Mouse (Mus musculus) ovary, postnatal 10 days (tissue): Measurements from ENCODE around the gene Far2.

Source experiments
- DNase-seq: peaks from one replicate; pipeline ENCODE4 v3.0.0; 2022; ENCODE audit warnings: low spot score

The Far2 gene

DNA sequence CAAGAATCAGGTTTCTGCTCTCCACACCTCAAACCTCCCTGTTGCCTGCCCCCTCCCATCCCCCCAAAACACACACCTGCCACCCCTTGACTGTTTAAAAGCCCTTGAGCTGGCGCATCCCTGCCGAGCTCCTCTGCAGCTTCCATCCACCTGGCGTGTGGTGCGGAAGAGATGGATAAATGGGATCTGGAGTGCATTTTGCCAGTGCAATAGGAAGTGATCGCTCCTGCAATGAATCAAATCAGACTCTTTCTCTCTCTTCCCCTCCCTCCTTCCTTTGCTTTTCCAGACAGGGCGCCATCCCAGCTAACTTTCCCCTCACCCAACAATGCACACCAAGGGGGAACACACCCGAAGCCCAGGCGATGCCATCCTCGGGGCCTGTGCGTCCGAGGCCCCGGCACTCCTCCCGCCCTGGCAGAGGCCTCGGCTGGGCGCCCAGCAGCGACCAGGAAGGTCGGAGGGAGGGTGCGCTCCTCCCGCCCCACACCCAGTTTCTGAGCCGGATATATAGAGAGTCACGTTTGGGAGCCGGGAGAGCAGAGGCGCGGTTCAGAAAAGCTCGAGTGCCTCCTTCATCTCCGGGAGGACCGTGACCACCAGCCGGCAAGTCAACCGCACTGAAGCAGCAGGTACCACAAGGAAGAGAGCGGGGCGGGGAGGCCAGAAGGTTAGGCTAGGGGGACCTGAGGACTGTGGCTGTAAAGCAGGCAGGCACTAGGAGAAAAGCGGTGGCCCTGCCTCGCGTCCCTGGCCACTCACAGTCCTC lies at the start of gene Far2:
TSS of gene Far2 (plus strand) at position 379 of the 769 bp plus-strand sequence.
- no peak for DNase-seq

GRCm38 (mm10) chr6:148000483-148000882 lies 46.6 kb upstream of the Far2 start:
- no peak for DNase-seq

DNA sequence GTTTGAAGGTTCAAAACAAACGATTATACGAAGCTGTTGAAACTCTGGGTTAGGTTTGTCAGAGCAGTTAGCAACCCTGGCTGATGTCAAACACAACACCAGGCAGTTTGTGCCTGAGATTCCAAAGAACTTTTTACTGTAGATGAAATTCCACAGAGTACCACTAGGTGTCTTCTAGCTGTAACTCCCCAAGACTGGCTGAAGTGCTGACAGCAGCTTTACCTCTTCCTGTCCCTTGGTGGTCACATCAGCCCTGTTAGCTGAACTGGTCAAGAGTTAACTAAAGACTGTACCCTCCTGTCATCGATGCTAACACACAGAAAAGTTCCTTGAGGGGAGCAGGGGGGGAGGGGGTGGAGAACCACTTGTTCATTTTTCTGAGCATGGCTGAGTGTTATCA lies 46.0 kb upstream of the Far2 start:
- DNase-seq: no peak

GRCm38 (mm10) chr6:148006118-148006837 lies 40.8 kb upstream of the Far2 start:
- no peak for DNase-seq

GRCm38 (mm10) chr6:148040759-148041158 lies 6.3 kb upstream of the Far2 start:
- DNase-seq: no peak

DNA sequence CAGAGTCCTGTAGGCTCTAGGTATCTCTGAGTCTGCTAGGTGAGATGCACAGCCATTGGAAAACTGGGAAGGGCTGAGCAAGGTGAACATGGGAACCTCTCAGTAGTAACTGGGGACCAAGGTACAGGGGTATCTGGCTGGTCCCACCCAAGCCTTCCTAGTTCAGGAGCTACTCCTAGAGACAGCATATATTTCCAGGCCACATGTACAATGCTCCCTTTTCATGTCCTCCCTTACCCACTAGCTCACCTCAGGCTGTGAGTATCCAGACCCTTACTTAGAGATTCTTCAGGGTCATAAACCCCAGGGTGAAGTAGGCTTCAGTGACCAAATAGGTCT lies 560 bp downstream of the Far2 start:
- no peak for DNase-seq

DNA sequence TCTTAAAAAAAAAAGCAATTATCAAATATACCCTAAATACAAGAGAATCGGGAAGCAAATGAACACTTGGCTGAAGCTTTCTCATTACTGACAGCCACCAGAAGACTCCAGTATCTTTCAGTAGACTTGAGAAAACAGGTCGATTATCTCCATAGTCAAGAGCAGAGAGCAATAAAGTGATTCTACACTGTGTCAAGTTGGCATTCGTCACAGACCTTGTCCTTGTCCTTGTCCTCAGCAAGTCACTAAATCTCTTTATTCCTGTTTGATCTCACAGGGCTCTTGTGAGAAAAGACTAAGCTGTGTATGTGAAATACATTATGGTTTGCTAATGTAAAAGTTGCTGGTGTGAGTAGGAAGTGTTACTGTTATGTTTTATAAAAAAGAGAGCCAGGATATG lies 16.1 kb downstream of the Far2 start:
- DNase-seq: no peak

- DNase-seq: no peak
Observed at GRCm38 (mm10) chr6:148066267-148066666, 19.2 kb downstream of the Far2 start.

DNA sequence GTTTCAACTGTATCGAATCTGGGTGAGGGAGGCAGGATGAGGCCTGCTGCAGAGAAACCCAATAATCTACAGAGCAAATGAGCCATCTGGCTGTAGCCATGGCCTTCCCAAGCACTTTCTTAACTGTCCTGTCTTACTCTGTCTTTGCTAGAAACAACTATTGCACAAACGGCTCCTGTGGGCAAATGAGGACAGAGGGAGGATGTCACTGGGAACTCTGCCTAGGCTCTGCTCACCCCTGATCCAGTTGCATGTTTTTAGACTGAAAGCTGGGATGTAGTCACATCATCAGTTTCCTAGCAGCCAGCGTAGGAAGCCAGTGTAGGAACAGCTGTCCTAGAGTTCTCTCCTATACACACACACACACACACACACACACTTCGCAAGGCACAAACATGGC lies 21.7 kb downstream of the Far2 start:
- no peak for DNase-seq

DNA sequence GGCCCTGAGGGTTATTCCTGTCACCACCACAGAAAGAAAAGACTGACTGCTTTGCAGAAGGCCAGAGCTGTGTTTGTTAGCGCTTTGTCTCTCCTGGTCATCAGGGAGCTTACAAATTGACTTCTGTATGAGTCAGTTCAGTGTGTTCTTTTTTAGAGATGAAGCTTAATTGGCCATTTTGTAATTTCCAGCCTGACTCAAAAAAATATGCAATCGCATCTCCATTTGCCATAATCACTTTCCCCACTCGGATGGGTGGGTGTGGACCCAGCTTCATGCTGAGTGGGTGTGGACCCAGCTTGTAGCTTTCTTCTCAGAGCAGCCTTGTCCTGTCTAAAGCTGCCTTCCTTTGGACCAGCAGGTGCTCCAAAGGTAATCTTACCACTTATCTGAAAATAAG lies 26.5 kb downstream of the Far2 start:
- no peak for DNase-seq

- DNase-seq: no peak
Observed at GRCm38 (mm10) chr6:148074211-148074864, 27.3 kb downstream of the Far2 start.

- no peak for DNase-seq
Observed at GRCm38 (mm10) chr6:148083864-148084263, 36.8 kb downstream of the Far2 start.

DNA sequence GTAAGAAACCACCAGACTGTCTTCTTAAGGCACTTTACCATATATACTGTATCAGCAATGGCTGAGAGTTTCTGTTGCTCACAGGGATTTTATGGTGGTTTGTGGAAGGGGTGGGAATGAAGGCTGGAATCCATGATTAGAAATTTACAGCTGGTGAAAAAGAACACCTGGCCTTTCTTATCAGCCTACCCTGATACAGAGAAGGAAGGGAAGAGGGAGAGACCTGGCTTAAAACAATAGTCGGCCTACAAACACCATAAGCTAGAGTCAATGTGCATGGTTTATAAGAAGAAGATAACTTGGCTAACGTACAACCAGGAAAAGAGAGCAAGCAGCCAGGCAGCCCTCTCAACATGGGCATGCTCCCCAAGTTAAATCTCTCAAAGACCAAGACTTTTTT lies 37.3 kb downstream of the Far2 start:
- no peak for DNase-seq

DNA sequence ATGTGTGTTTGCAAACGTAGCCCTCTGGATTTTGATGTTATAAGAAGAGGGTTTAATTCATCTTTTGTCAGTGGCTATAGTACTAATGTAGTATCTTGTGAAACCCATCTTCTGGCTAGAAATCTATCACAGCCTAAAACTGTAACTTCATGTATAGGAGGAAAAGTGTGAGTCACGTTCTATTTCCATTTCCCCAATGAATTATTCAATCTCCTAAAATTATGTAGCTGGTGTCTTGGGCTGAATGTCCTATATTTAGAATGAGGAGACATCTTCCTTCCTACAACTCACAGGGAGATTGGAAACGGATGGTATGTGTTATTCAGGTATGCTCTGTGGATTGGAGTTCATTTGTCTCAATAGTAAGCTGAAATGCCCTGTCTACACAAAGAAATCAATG lies 50.0 kb downstream of the Far2 start:
- DNase-seq: no peak

GRCm38 (mm10) chr6:148101977-148102376 lies 54.9 kb downstream of the Far2 start:
- no peak for DNase-seq

DNA sequence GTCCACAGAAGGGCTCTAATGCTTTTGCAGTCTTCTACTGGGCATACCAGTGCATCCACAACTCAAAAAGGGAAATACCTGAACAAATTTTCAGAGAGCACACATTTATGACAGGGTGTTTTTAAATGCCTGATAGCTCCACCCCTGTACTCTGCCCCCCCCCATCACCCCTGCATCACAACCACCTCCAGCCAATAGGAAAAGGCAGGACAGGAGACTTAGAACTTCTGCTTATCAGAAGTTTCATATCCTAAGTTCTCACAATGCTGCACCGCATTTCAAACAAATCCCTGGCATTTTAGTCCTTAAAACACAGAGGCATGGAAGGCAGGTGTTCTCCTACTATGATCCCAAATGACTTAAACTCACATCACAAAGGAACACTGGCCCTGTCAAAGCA lies 55.4 kb downstream of the Far2 start:
- DNase-seq: no peak

GRCm38 (mm10) chr6:148104212-148104611 lies 57.2 kb downstream of the Far2 start:
- DNase-seq: no peak

GRCm38 (mm10) chr6:148105722-148106268 lies 58.7 kb downstream of the Far2 start:
- no peak for DNase-seq

DNA sequence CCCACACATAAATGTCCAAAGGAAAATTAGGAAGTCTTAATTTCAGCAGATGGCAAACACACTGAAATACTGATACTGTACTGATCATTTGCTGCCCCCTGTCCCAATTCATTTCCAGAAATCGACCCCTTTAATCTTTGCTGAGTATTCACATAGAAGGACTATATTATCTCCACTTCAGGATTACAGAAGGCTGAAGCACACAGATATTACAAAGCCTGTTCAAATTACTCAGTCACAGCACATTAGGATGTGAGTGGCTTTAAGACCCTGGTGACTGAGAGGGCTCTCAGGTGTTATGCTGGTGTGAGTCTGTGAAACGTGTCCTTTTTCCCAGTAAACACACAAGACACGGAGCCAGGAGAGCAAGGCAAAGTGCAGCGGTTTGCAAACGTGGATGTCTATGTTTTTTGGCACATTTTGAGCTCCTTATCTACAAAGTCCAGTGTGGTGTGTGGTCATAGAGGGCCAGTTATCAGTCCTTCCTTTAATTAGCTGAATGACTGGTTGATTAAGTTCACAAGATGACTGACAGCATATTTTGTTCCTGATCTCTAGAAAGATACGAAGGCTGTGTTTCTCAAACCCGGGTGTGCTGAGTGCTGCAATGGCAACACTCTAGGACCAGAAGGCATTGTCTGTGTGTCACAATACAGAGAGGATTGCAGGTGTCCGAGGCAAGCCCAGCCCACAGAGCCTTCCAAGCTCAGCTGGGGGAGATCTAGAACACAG lies 61.8 kb downstream of the Far2 start:
- DNase-seq: no peak

- no peak for DNase-seq
Observed at GRCm38 (mm10) chr6:148110996-148111633, 64.1 kb downstream of the Far2 start.

DNA sequence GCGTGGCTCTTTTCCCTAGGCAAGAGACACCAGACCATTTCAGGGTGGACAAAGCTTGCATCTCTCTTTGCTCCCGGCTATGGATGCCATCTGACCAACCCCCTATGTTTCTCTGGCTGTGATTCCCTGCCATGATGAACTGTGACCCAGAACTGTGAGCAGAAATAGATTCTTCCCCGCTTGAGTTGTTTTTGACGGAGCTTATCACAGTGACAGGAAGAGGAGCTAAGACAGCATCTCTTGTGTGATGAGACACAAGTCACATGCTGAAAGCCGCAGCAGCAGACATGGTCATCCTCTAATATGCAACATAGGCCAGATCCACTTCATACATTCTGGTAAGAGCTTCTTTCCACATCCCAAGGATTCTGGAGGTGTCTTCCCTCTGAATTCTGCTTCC lies 69.3 kb downstream of the Far2 start:
- DNase-seq: no peak

DNA sequence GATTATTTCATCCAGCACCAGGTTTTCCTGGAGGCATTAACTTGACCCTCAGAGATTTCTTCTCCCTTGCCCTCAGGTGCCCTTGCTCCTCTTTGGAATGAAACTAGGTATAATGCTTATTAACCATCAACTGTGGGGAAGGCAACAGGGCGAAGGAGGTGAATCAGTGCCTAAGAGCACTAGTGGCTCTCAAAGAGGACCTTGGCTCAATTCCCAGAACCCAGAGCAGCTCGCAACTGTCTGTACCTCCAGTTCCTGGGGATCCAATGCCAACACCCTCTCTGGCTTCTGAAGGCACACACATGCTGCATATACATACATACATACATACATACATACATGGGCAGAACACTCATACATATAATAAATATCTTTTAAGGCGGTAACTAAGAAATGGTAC lies 69.8 kb downstream of the Far2 start:
- DNase-seq: no peak
